Mouse (Mus musculus): ENCODE results near the gene Myo5a.

The Myo5a gene

DNA sequence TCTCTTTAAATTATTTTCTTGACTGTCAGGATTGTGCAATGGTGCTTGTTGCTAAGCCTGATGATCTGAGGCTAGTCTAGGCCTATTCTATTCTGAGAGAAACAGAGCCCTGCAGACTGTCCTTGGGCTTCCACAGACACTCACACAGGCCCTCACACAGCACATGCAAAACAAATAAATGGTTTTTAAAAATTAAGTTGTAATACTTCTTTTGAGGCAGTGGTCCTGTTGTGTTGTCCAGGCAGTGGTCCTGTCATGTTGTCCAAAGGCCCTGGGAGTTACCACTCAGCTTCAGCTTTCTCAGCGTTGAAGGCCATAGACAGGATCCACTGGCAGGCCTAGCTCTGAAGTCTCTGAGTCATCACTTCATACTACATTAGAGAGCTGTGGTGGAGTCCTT is 130.7 kb downstream of the Myo5a start:
- no peak for DNase-seq (ENCODE audit: low spot score)

- DNase-seq (ENCODE audit: low spot score): no peak
These were observed 131.2 kb downstream of the Myo5a start for GRCm38 (mm10) chr9:75202036-75202435.

DNA sequence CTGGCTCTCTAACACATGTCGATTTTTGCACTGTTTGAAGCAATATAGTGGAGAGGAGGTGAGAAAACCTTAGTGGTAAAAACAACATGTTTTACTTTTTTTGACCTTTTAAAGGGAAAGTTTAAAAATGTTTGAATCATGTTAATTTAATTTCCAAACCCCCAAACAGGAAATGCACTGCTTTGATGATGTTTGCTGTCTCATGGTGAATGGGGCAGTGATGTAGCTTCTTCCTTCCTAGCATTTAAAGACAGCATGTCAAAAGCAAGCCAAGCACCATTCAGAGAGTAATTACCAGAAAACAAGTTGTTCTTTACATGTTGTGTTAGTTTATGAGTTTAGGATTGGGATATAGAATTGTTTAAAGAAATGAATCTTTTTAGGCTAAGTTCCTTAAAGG is 138.4 kb downstream of the Myo5a start:
- DNase-seq (ENCODE audit: low spot score): no peak

- DNase-seq (ENCODE audit: low spot score): peak; percentile 30
These were observed 139.5 kb downstream of the Myo5a start for GRCm38 (mm10) chr9:75210269-75210668.

- DNase-seq (ENCODE audit: low spot score): no peak
These were observed 144.1 kb downstream of the Myo5a start for GRCm38 (mm10) chr9:75214743-75215413.

- no peak for DNase-seq (ENCODE audit: low spot score)
These were observed 149.1 kb downstream of the Myo5a start for GRCm38 (mm10) chr9:75219942-75220341.

DNA sequence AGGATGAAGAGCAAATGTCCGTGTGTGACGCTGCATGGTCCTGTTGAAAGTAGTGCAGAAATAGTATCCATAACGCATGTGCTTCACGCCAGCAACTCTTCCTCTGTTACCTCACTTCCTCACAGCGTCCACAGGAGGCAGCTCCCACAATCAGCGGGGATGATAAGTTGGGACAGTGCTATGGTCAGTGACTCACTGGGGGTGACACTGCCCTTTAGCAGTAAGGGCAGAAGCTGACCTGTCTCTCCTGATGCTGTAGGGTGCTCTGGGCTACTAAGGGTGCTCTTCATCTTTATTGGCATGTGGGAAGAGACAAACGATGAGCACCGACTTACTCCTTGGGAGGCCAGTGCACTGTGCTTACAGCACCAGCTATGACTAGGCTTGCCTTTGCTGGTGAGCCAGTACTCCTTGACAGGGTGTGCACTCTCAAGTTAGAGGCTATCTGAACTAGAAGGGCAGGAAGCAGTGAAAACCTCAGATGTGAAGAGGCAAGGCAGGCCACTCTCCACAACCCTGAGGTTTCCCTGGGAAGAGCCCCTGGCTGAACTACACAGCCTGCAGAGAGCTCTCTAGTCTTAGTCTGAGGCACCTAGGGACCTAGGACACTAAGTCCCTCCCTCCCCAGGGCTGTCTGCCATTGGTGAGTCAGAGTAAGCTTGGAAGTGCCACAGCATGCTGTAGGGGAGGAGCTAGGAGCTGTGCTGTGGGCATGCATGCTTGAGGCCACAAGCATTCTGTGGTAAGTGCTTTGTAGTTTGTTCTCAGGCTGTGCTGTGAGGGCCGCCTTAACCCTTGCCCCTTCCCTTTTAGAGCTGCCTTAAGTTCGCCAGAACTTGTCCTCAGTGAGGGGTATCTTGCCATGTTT is 150.8 kb downstream of the Myo5a start:
- DNase-seq (ENCODE audit: low spot score): peak; percentile 44

DNA sequence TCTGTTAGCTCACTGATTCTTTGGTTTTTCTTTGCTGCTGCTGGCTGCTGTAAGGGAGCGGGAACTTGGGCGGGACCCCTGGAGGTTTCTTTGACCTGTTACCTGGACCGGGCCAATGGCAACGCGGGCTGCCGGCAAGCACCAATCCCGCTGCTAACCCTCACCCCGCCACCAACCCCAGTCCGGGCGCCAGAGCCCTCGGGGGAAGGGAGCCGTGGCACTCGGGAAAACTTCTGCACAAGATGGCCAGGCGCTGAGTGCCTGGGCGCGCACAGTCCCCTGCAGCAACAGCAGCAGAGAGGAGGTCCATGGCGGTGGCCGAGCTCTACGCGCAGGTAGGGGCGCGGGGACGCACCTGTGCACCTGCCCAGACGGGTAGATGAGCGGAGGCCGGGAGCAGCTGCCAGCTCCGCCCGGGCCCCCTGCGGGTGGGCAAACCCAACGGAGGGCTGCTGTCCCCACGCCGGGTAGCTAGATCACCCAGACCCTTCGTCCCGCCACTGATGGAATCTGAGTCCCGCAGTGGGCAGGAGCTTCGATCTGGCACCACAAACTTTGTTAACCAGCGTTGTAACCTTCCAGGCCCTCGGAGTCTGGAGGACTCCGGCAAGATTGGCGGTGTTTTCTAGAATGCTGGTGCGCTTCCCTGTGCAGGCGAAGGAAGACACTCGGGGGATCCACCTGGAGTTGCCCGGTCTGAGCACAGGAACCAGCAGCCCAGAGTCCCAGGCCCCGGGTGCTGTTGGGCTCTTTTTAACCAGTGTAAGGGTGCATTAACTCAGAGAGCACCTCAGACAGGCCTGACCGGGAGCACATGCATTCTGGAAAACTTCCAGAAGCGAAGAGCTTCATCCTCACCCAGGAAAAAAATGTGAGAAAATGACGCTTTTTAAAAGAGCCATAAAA is 161.3 kb downstream of the Myo5a start, which contains the start of gene Myo5c:
Gene Myo5c (plus strand): TSS at position 180 of the 906 bp plus-strand sequence.
- DNase-seq (ENCODE audit: low spot score): peak; percentile 60

DNA sequence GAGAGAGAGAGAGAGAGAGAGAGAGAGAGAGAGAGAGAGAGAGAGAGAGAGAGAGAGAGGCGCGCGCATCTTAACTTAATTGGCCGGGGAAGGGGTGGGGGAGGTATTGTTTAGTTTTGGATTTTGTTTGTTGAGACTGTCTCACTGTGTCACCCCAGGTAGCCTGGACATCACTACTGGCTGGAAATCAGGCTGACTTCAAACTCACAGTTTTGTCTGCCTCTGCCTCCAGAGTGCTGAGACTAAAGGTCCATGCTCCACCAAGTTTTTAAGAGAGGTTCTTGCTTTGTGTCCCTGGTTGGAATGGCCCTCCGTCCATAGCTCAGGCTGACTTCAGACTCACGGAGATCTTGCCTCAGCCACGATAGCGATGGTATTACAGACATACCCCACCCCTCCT is 162.0 kb downstream of the Myo5a start:
- no peak for DNase-seq (ENCODE audit: low spot score)

DNA sequence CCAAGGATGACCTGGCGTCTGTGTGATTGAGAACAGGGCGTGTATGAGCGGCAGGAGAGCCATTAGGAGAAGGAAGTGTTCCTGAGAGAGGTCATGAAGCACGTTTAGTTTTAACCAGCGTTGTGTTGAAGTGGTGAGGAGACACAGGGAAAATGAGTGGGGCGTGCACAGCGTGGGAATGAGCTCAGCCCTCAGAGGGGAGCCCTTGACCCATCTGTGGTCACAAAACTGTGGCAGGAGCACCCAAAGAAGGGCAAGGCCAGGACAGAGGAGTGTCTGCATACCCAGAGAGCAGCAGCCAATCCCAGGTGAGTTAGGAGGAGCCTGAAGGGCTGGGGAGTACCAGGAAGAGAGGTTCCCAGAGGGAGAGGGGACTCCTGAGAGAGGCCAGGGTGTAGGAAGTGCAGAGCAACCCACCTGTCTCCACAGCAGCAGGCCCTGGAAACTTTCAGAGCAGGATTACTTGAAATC is 163.5 kb downstream of the Myo5a start:
- DNase-seq (ENCODE audit: low spot score): no peak

- DNase-seq (ENCODE audit: low spot score): no peak
These were observed 164.3 kb downstream of the Myo5a start for GRCm38 (mm10) chr9:75234983-75235627.

DNA sequence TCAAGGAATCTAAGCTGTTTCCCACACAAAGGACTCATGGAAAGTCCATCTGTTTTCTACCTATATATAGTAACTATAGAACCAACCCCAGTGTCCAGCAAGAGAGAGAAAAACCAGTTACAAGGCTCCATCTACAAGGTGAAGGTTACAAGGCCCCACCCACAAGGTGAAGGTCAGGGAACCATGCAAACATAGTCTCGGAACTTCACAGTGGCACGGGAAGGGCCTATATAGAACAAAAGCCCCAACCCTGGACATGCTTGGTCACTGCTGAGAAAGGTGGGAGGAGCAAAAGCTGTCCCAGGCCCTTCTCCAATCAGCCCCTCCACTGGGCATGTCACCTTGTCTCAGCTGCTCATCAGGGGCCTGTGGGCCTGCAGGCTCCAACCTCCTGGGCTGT is 164.9 kb downstream of the Myo5a start:
- DNase-seq (ENCODE audit: low spot score): no peak

- peak; percentile 26 for DNase-seq (ENCODE audit: low spot score)
These were observed 165.8 kb downstream of the Myo5a start for GRCm38 (mm10) chr9:75236416-75237308.

DNA sequence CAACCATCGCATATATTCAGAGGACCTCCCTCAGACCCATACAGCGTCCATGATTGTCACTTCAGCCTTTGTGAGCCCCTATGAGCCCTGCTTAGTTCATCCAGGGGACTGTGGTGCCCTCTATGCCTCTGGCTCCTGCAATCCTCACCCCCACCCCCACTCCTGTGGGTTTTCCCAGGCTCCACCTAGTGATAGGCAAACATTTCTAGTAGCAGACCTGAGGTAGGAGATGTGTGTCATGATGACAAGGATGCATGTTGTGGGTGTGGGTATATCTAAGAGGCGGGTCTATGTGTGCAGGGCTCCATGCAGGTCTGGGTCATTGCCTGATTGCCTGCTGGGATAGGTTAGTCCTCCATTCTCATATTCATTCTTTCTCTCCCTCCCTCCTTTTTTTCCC is 167.4 kb downstream of the Myo5a start:
- DNase-seq (ENCODE audit: low spot score): no peak

- no peak for DNase-seq (ENCODE audit: low spot score)
These were observed 172.2 kb downstream of the Myo5a start for GRCm38 (mm10) chr9:75243052-75243451.

GRCm38 (mm10) chr9:75243730-75244406 is 173.1 kb downstream of the Myo5a start:
- no peak for DNase-seq (ENCODE audit: low spot score)

GRCm38 (mm10) chr9:75244527-75244926 is 173.7 kb downstream of the Myo5a start:
- DNase-seq (ENCODE audit: low spot score): no peak

DNA sequence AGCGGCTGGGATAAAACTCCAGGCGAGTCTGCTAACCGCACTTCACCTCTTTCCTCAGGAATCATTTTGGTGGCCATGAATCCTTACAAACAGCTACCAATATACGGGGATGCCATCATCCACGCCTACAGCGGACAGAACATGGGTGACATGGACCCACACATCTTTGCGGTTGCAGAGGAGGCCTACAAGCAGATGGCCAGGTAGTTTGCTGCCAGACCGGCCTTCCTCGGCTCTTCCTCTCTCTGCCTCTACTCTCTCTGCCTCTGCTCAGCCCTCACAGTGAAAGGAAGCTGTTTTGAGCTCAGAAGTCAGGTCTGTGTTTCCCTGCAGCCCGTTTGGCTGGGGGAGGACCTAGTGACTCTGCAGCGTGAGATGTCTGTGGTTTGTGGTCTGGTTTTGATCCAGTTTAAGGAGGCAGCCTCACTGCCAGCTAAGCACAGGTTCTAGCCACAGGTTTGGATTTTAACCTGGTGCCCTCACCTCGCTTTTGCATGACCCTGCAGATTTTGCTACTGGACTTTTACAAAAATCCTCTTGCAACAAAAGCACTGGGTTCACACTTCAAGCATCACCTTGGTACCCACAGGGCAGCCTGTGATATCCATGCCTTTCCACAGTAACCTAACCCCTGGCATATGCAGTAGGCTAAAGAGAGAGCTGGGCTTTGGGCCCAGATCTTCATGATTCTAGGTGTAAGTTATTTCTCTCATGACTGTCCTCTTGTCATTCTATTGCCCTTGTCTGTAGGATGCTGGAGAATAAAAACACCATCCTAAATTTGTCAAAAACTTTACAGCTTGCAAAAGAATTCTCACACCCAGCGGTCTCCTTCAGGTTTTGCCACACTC is 175.5 kb downstream of the Myo5a start:
- no peak for DNase-seq (ENCODE audit: low spot score)

DNA sequence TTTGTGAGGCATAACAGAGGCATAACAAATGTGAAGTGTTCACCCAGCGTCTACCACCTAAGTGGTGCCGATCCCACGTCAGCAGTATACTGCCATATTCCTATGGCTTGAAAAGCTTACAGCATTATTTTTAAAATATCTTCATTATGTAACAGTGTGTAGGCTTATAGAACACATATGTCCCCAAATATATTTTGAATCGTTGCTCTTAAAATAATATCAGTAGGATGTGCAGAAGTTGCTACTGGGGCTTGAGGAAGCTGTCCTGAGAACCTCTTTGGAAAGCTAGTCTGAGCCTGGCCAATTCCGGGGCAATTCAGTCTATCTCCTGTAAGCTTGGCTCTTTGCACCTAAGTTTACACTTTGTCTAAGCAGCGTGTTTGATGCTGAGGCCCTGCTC is 177.1 kb downstream of the Myo5a start:
- no peak for DNase-seq (ENCODE audit: low spot score)

Data from embryo, embryonic 10.5 days (tissue).